Mouse (Mus musculus): ENCODE results near the gene Parp12.

DNA sequence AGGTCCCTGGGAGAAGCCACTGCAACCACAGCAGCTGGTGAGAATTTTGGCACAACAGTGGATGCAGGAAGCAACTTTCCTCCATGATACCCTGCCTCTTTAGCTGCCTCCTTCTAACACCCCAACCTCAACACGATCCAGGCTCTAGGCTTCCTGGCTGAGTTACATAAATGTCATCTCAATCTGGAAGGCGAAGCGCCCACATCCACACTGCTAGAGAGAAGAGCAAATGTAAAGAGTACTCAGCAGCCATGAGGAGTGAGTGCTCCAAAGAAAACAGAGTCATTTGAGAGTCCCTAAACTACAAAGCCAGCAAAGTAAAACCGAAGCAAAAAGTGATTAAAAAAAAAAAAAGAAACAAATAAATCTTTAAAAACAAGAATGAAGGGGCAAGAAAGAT, 13.5 kb downstream of the Parp12 start:
- TF ChIP-seq CTCF (IDR thresholded peaks at IDR 0.05): no peak
- no peak for TF ChIP-seq EP300 (IDR thresholded peaks at IDR 0.05)
